Mouse (Mus musculus): ENCODE data around the gene Mpp3. TPM values are rescaled to one million over a fixed set of nuclear protein-coding genes. Genes with fewer than 3 reads are reported as not detected.

The Mpp3 gene
- polyA plus RNA-seq, 1 experiment from 2014 or later = 3.3 TPM

DNA sequence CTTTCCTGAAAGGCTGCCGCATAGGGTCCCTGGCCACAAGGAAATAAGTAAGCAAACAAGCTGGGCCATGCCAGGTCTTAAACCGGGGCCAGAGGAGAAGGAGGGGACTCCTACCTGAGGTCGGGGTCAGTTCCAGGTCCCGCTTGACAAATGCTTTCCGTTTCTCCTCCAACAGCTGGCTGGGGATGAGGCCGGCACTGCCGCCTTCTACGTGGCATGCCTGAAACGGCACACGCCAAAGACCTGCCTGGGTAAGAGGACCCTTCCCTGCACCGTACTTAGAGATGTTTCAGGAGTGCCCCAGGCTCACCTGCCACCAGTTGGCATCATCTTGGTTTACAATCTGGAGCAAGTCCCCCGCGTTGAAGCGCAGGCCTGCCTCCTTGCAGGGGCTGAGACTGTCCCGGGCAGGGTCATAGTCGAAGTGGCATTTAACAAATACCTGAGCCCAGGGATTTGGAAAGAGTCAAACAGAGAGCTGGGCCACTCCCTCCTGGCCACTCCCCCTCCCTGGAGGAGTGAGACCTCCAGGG, 33.7 kb upstream of the Mpp3 start:
- no peak overlapping the region for H3K4me2 ChIP-seq (ENCODE audit: low read length)
- ATAC-seq (ENCODE audit: insufficient number of reproducible peaks, insufficient read depth, low FRiP score, low read depth) = no peak

DNA sequence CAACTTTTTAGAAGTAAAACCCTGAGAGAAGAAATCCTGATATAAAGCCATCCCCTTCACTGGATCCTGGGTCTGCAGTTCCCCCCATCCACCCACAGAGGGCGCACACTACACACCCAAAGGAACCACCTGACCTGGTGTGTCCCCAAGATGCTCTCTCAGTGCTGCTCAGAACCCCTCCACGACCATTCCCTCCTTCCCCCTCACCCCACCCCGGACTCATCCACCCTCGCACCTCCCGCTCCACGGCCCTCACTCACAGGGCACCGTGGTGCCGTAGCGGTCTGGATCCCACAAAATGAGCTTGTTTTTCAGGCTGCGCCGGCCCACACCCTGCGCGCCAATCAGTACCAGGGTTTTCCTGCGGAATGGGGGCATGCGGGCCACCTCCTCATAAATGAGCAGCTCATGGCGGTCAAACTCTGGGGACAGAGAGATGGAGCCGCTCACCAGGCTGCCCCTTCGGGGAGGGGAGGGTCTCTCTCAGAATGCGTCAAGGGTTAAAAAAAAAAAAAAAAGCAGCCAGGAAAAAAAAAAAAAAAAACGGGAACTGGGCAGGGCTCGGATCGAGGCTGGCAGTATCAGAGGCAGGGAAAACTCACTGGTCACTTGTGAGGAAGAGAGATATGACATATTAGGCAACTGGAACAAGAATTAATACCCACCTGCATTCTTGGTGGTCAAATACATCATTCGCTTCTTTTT, 33.1 kb upstream of the Mpp3 start:
- H3K4me1 ChIP-seq (ENCODE audit: control insufficient read depth in 2 of 2, insufficient read depth in 2 of 2, low read length in 2 of 2) = peaks cover 0 to 4% of the 10 kb centered on the region in 2 experiments; a peak in 1 of 4 replicates
- peak overlapping the region; percentile 73 for H3K4me2 ChIP-seq (ENCODE audit: low read length)
- H3K9me3 ChIP-seq (ENCODE audit: control insufficient read depth, low read length) = no peaks in the 10 kb centered on the region
- peak overlapping the region; percentile 29 to 35 for H3K4me3 ChIP-seq (ENCODE audit: control insufficient read depth in 1 of 2, insufficient read depth in 1 of 2, low read depth in 1 of 2, low read length in 2 of 2)
- no peak overlapping the region for H3K27ac ChIP-seq (replicated peaks in 1 of 2; ENCODE audit: control insufficient read depth in 1 of 2, insufficient read depth in 1 of 2, low read depth in 2 of 2, low read length in 2 of 2)
- H3K27me3 ChIP-seq (ENCODE audit: control insufficient read depth, insufficient read depth, low read length) = peaks cover 6% of the 10 kb centered on the region; the same call in 1 of the 2 replicates
- peak overlapping the region; percentile 44; the same call in 1 of the 2 replicates for H3K9ac ChIP-seq (ENCODE audit: low read length)
- H3K36me3 ChIP-seq (ENCODE audit: control insufficient read depth, insufficient read depth, low read length) = peaks cover 22% of the 10 kb centered on the region
- WGBS = 8% methylated on average over 23 of the region's 23 CpGs
- ATAC-seq (ENCODE audit: insufficient number of reproducible peaks, insufficient read depth, low FRiP score, low read depth) = peak; percentile 34; the same call in 1 of the 2 replicates

More for the DNA sequence above, 33.7 kb upstream of the Mpp3 start:
- Histone ChIP-seq H3K4me1 (ENCODE audit: control insufficient read depth in 2 of 2, insufficient read depth in 2 of 2, low read length in 2 of 2) (peaks cover 0 to 4% of the 10 kb centered on the region in 2 experiments; a peak in 1 of 4 replicates), H3K27me3 (ENCODE audit: control insufficient read depth, insufficient read depth, low read length) (peaks cover 6% of the 10 kb centered on the region; the same call in 1 of the 2 replicates), H3K36me3 (ENCODE audit: control insufficient read depth, insufficient read depth, low read length) (peaks cover 22% of the 10 kb centered on the region), H3K9ac (ENCODE audit: low read length) (no peak overlapping the region), H3K4me3 (ENCODE audit: control insufficient read depth in 1 of 2, insufficient read depth in 1 of 2, low read depth in 1 of 2, low read length in 2 of 2) (no peak overlapping the region), H3K9me3 (ENCODE audit: control insufficient read depth, low read length) (no peaks in the 10 kb centered on the region), H3K27ac (replicated peaks in 1 of 2; ENCODE audit: control insufficient read depth in 1 of 2, insufficient read depth in 1 of 2, low read depth in 2 of 2, low read length in 2 of 2) (no peak overlapping the region)
- 47% methylated on average over 16 of the region's 16 CpGs for WGBS

DNA sequence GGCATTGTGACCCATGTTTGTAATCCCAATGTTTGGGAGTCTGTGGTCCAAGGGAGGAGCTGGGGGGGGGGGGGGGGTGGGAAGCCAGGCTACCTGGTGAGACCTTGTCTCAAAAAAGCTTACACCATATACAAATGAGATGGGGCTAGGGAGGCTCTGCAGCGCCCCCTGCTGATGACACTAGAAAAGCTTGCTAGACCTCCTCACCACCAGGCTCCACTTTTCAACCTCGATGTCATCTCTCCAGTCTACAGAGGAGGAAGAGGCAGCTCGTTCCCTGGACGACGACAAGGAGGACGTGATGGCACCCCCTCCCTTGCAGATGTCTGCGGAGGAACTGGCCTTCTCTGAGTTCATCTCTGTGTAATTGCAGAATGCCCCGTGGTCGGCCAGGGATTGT, 25.6 kb upstream of the Mpp3 start:
- no peaks in the 10 kb centered on the region for H3K9me3 ChIP-seq (ENCODE audit: control insufficient read depth, low read length)
- no peak overlapping the region for H3K4me2 ChIP-seq (ENCODE audit: low read length)
- peaks cover 4% of the 10 kb centered on the region; the same call in 1 of the 2 replicates for H3K36me3 ChIP-seq (ENCODE audit: control insufficient read depth, insufficient read depth, low read length)
- H3K4me1 ChIP-seq (ENCODE audit: control insufficient read depth in 2 of 2, insufficient read depth in 2 of 2, low read length in 2 of 2) = peaks cover 0 to 7% of the 10 kb centered on the region in 2 experiments; a peak in 1 of 4 replicates
- H3K27ac ChIP-seq (replicated peaks in 1 of 2; ENCODE audit: control insufficient read depth in 1 of 2, insufficient read depth in 1 of 2, low read depth in 2 of 2, low read length in 2 of 2) = no peak overlapping the region
- no peak for ATAC-seq (ENCODE audit: insufficient number of reproducible peaks, insufficient read depth, low FRiP score, low read depth)
- no peak overlapping the region for H3K4me3 ChIP-seq (ENCODE audit: control insufficient read depth in 1 of 2, insufficient read depth in 1 of 2, low read depth in 1 of 2, low read length in 2 of 2)
- WGBS = 28% methylated on average over 9 of the region's 9 CpGs
- H3K27me3 ChIP-seq (ENCODE audit: control insufficient read depth, insufficient read depth, low read length) = no peaks in the 10 kb centered on the region
- no peak overlapping the region for H3K9ac ChIP-seq (ENCODE audit: low read length)

DNA sequence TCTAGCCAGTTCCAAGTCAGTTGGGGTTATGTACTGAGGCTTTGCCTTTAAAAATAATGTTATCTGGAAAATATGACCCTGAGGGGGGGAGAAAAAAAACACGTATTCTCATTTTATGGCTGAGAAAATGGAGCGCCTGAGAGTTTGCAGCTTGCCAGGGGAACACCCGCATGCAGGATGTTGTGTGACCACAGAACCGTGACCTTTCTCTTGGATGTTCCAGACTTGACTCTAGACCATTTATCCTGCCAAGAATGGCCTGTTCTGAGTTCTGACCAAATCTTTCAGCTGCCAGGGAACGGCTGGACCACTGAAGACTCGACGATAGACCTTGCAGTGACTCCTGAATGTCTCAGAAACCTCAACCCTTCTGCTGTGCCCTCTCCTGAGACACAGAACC, 24.9 kb upstream of the Mpp3 start:
- no peak for ATAC-seq (ENCODE audit: insufficient number of reproducible peaks, insufficient read depth, low FRiP score, low read depth)
- Histone ChIP-seq H3K4me2 (ENCODE audit: low read length) (no peak overlapping the region), H3K4me3 (ENCODE audit: control insufficient read depth in 1 of 2, insufficient read depth in 1 of 2, low read depth in 1 of 2, low read length in 2 of 2) (no peak overlapping the region), H3K9ac (ENCODE audit: low read length) (no peak overlapping the region), H3K4me1 (ENCODE audit: control insufficient read depth in 2 of 2, insufficient read depth in 2 of 2, low read length in 2 of 2) (peaks cover 0 to 7% of the 10 kb centered on the region in 2 experiments; a peak in 1 of 4 replicates), H3K27me3 (ENCODE audit: control insufficient read depth, insufficient read depth, low read length) (no peaks in the 10 kb centered on the region), H3K36me3 (ENCODE audit: control insufficient read depth, insufficient read depth, low read length) (no peaks in the 10 kb centered on the region), H3K9me3 (ENCODE audit: control insufficient read depth, low read length) (no peaks in the 10 kb centered on the region), H3K27ac (replicated peaks in 1 of 2; ENCODE audit: control insufficient read depth in 1 of 2, insufficient read depth in 1 of 2, low read depth in 2 of 2, low read length in 2 of 2) (no peak overlapping the region)
- 67% methylated on average over 7 of the region's 7 CpGs for WGBS

DNA sequence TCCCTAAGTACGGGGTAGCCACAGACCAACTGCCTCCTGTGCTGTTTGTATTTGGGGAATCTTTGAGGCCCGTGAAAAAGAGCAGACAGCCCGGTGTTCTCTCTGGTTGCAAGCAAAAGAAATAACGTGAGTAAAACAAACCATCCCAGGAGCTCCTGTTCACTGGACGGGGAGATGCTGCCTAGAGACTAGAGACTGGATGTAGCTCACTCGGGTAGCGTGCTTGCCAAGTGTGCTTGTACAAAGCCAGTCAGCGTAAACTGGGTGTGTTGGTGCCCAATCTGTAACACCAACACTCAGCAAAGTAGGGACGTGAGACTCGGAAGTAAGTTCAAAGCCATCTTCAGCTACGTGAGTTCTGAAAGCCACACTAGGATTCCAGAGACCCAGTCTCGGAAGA, 24.4 kb upstream of the Mpp3 start:
- H3K4me1 ChIP-seq (ENCODE audit: control insufficient read depth in 2 of 2, insufficient read depth in 2 of 2, low read length in 2 of 2) = peaks cover 0 to 7% of the 10 kb centered on the region in 2 experiments; a peak in 1 of 4 replicates
- WGBS = 76% methylated on average over 12 of the region's 12 CpGs
- H3K4me3 ChIP-seq (ENCODE audit: control insufficient read depth in 1 of 2, insufficient read depth in 1 of 2, low read depth in 1 of 2, low read length in 2 of 2) = no peak overlapping the region
- no peaks in the 10 kb centered on the region for H3K27me3 ChIP-seq (ENCODE audit: control insufficient read depth, insufficient read depth, low read length)
- H3K9ac ChIP-seq (ENCODE audit: low read length) = no peak overlapping the region
- no peak for ATAC-seq (ENCODE audit: insufficient number of reproducible peaks, insufficient read depth, low FRiP score, low read depth)
- H3K27ac ChIP-seq (replicated peaks in 1 of 2; ENCODE audit: control insufficient read depth in 1 of 2, insufficient read depth in 1 of 2, low read depth in 2 of 2, low read length in 2 of 2) = peak overlapping the region; percentile 81 to 90
- no peak overlapping the region for H3K4me2 ChIP-seq (ENCODE audit: low read length)
- H3K36me3 ChIP-seq (ENCODE audit: control insufficient read depth, insufficient read depth, low read length) = no peaks in the 10 kb centered on the region
- no peaks in the 10 kb centered on the region for H3K9me3 ChIP-seq (ENCODE audit: control insufficient read depth, low read length)

DNA sequence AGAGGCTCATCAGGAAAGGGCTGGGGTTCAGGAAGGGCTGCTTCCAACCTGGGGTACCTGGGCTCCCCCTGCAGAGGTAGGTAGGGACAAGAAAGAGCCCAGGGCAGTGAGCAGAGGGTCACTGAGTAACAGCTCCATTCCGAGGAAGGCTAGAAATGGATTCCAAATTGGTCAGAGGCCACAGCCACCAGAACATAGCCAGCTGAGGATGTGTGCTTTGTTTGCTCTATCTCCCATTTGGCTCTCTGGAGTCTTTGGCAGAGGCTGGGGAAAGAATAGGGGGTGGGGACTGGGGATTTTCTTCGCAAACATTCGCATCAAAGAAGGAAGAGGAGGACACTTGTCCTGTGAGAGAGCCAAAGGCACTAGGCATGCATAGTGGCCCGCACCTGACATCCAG, 23.7 kb upstream of the Mpp3 start:
- Histone ChIP-seq H3K27ac (replicated peaks in 1 of 2; ENCODE audit: control insufficient read depth in 1 of 2, insufficient read depth in 1 of 2, low read depth in 2 of 2, low read length in 2 of 2) (peak overlapping the region; percentile 81 to 90), H3K4me2 (ENCODE audit: low read length) (no peak overlapping the region), H3K9me3 (ENCODE audit: control insufficient read depth, low read length) (no peaks in the 10 kb centered on the region), H3K9ac (ENCODE audit: low read length) (no peak overlapping the region), H3K36me3 (ENCODE audit: control insufficient read depth, insufficient read depth, low read length) (no peaks in the 10 kb centered on the region), H3K4me3 (ENCODE audit: control insufficient read depth in 1 of 2, insufficient read depth in 1 of 2, low read depth in 1 of 2, low read length in 2 of 2) (no peak overlapping the region), H3K4me1 (ENCODE audit: control insufficient read depth in 2 of 2, insufficient read depth in 2 of 2, low read length in 2 of 2) (peaks cover 0 to 7% of the 10 kb centered on the region in 2 experiments; a peak in 1 of 4 replicates), H3K27me3 (ENCODE audit: control insufficient read depth, insufficient read depth, low read length) (no peaks in the 10 kb centered on the region)
- WGBS = 38% methylated on average over 4 of the region's 4 CpGs
- no peak for ATAC-seq (ENCODE audit: insufficient number of reproducible peaks, insufficient read depth, low FRiP score, low read depth)

DNA sequence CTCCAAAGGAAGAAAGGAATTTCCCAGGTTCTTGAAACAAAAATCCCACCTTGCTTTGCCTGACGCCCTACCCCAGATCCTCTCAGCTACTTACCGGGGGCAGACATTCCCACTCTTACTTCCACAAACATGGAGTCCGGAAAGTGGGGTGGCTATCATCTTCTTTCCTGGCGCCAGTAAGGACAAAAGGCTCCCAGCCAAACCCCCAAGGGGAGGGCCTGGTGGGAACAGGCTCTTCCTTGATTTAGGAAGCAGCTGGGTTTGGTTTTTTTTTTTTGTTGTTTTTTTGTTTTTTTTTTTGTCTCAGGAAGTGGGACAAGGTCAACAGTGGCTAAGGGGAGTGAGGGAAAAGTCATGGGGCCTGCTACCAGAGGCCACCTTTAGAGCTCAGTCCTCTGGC, 23.3 kb upstream of the Mpp3 start:
- Histone ChIP-seq H3K27me3 (ENCODE audit: control insufficient read depth, insufficient read depth, low read length) (no peaks in the 10 kb centered on the region), H3K4me2 (ENCODE audit: low read length) (no peak overlapping the region), H3K27ac (replicated peaks in 1 of 2; ENCODE audit: control insufficient read depth in 1 of 2, insufficient read depth in 1 of 2, low read depth in 2 of 2, low read length in 2 of 2) (peak overlapping the region; percentile 81 to 90), H3K4me1 (ENCODE audit: control insufficient read depth in 2 of 2, insufficient read depth in 2 of 2, low read length in 2 of 2) (peaks cover 0 to 7% of the 10 kb centered on the region in 2 experiments; a peak in 1 of 4 replicates), H3K9ac (ENCODE audit: low read length) (no peak overlapping the region), H3K9me3 (ENCODE audit: control insufficient read depth, low read length) (no peaks in the 10 kb centered on the region), H3K36me3 (ENCODE audit: control insufficient read depth, insufficient read depth, low read length) (no peaks in the 10 kb centered on the region), H3K4me3 (ENCODE audit: control insufficient read depth in 1 of 2, insufficient read depth in 1 of 2, low read depth in 1 of 2, low read length in 2 of 2) (0 out of 4 replicates have a peak overlapping the region, but pooled peaks of 1 of the 2 experiments have one; percentile 13)
- 0 out of 2 replicates have a peak, but pooled peaks have one; percentile 45 for ATAC-seq (ENCODE audit: insufficient number of reproducible peaks, insufficient read depth, low FRiP score, low read depth)
- WGBS = 44% methylated on average over 4 of the region's 4 CpGs

All from heart, embryonic 14.5 days (tissue).